Mouse (Mus musculus) MEL (cell line): ENCODE measurements around the gene Zswim4.

Source experiments
- CTCF ChIP-seq, 3 experiments: IDR thresholded peaks in 2 of 3; conservative IDR thresholded peaks in 1 of 3; 2 replicates each; pipeline ENCODE4 v1.5.1; 2011 to 2012; ENCODE audit warnings: low read length in 3 of 3, low read depth in 2 of 3, mild to moderate bottlenecking in 2 of 3, improper control_type of control experiment in 1 of 3, inconsistent platforms in 1 of 3, mixed read lengths in 1 of 3, moderate library complexity in 1 of 3; ENCODE audit not compliant: control insufficient read depth in 1 of 3, insufficient read depth in 1 of 3, poor library complexity in 1 of 3, severe bottlenecking in 1 of 3
- EP300 ChIP-seq, 2 experiments: IDR thresholded peaks; 2 replicates each; pipeline ENCODE4 v1.6.1; 2011; ENCODE audit warnings: improper control_type of control experiment in 2 of 2, low read length in 2 of 2, low read depth in 1 of 2, mild to moderate bottlenecking in 1 of 2
- ETS1 ChIP-seq: IDR thresholded peaks from 2 replicates; pipeline ENCODE4 v1.6.1; 2012; ENCODE audit warnings: low read depth, mild to moderate bottlenecking, inconsistent platforms, low read length, improper control_type of control experiment, moderate library complexity
- MAX ChIP-seq: IDR thresholded peaks from 2 replicates; pipeline ENCODE4 v1.6.1; 2011; ENCODE audit warnings: low read length, improper control_type of control experiment
- MAZ ChIP-seq: IDR thresholded peaks from 2 replicates; pipeline ENCODE4 v1.6.1; 2012; ENCODE audit warnings: low read depth, mild to moderate bottlenecking, inconsistent platforms, low read length, improper control_type of control experiment
- MYC ChIP-seq: IDR thresholded peaks from 2 replicates; pipeline ENCODE4 v1.6.1; 2011; ENCODE audit warnings: low read depth, mild to moderate bottlenecking, low read length, improper control_type of control experiment, moderate library complexity
- POLR2A ChIP-seq, 2 experiments: IDR thresholded peaks; 2 replicates each; pipeline ENCODE4 v1.6.1; 2011 to 2012; ENCODE audit warnings: low read length in 2 of 2, mild to moderate bottlenecking in 2 of 2, control low read depth in 1 of 2, improper control_type of control experiment in 1 of 2, low read depth in 1 of 2, moderate library complexity in 1 of 2; ENCODE audit not compliant: control insufficient read depth in 1 of 2, insufficient read depth in 1 of 2, poor library complexity in 1 of 2
- RCOR1 ChIP-seq: IDR thresholded peaks from 2 replicates; pipeline ENCODE4 v1.6.1; 2012; ENCODE audit warnings: low read depth, mild to moderate bottlenecking, inconsistent platforms, low read length, improper control_type of control experiment
- SMC3 ChIP-seq: IDR thresholded peaks from 2 replicates; pipeline ENCODE4 v1.6.1; 2011; ENCODE audit warnings: low read depth, low read length, improper control_type of control experiment
- UBTF ChIP-seq: IDR thresholded peaks from 2 replicates; pipeline ENCODE4 v1.6.1; 2012; ENCODE audit warnings: low read depth, mild to moderate bottlenecking, inconsistent platforms, low read length, improper control_type of control experiment, moderate library complexity, borderline replicate concordance; ENCODE audit not compliant: insufficient read depth
- ZNF384 ChIP-seq: IDR thresholded peaks from 2 replicates; pipeline ENCODE4 v1.6.1; 2012; ENCODE audit warnings: low read depth, mild to moderate bottlenecking, inconsistent platforms, low read length, improper control_type of control experiment

GRCm38 (mm10) chr8:84190191-84190867 lies 46.5 kb downstream of the Zswim4 start:
- no peak for TF ChIP-seq POLR2A (IDR thresholded peaks at IDR 0.05; ENCODE audit: control insufficient read depth in 1 of 2, insufficient read depth in 1 of 2, low read depth in 1 of 2, low read length in 2 of 2, poor library complexity in 1 of 2)
- no peak for TF ChIP-seq EP300 (IDR thresholded peaks at IDR 0.05; ENCODE audit: low read depth in 1 of 2, low read length in 2 of 2)
- TF ChIP-seq CTCF (IDR thresholded peaks at IDR 0.05 in 2 of 3, conservative IDR thresholded peaks at IDR 0.05 in 1 of 3; ENCODE audit: control insufficient read depth in 1 of 3, insufficient read depth in 1 of 3, low read depth in 2 of 3, low read length in 3 of 3, poor library complexity in 1 of 3, severe bottlenecking in 1 of 3), result peak; percentile 41 to 68 (median 57)
- TF ChIP-seq MAX, result no peak
- no peak for TF ChIP-seq RCOR1
- no peak for TF ChIP-seq ETS1
- no peak for TF ChIP-seq ZNF384
- no peak for TF ChIP-seq UBTF
- no peak for TF ChIP-seq MYC
- TF ChIP-seq SMC3, result peak; percentile 57
- TF ChIP-seq MAZ, result no peak
